Mouse (Mus musculus): ENCODE results near the gene Dusp3. TPM values are rescaled to one million over a fixed set of nuclear protein-coding genes. Genes with fewer than 3 reads are reported as not detected.

The Dusp3 gene
- polyA plus RNA-seq (2015; fragmentation: Nextera tagmentation; extraction: Ambion mirVana) = 12.7 and 14.5 TPM in 2 replicates

DNA sequence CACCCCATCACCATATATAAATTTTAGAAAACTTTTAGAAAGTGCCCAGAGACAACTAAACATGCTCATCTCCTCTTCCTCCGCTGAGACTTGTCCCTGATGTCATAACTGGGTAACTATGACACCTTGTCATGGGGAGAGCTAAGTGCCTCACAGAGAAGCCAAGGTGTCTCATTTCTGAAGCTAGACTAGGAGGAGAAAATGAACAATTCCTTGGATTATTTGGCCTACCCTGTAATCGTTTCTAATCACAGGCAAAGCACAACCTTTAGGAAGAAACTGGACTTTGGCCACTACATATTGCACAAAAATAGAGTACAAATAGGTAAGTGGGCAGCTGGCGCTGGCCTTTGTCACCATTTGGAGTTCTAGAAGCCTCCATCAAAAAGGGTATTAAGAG is at the start of gene Dusp3:
Gene Dusp3, minus strand, starts transcription at position 101 of the 400 bp plus-strand sequence.
- Histone ChIP-seq H3K4me3 (replicated peaks; ENCODE audit: low read length) (no peak within 1 kb of the TSS), H3K9me3 (ENCODE audit: control insufficient read depth, low read length) (no peaks in the 10 kb centered on the region), H3K36me3 (ENCODE audit: control insufficient read depth, insufficient read depth) (no peaks in the 10 kb centered on the region), H3K27me3 (replicated peaks; ENCODE audit: control insufficient read depth, insufficient read depth, low read length) (peaks cover 3% of the 10 kb centered on the region; the same call in 1 of the 2 replicates), H3K4me2 (ENCODE audit: low read length) (no peak within 1 kb of the TSS), H3K27ac (ENCODE audit: low read length) (no peak within 1 kb of the TSS), H3K9ac (replicated peaks; ENCODE audit: low read depth, low read length) (no peak within 1 kb of the TSS), H3K4me1 (replicated peaks; ENCODE audit: control insufficient read depth, insufficient read depth, low read length) (peaks cover 15% of the 10 kb centered on the region)
- 60% methylated on average over 3 of the region's 3 CpGs for WGBS
- ATAC-seq = no peak

DNA sequence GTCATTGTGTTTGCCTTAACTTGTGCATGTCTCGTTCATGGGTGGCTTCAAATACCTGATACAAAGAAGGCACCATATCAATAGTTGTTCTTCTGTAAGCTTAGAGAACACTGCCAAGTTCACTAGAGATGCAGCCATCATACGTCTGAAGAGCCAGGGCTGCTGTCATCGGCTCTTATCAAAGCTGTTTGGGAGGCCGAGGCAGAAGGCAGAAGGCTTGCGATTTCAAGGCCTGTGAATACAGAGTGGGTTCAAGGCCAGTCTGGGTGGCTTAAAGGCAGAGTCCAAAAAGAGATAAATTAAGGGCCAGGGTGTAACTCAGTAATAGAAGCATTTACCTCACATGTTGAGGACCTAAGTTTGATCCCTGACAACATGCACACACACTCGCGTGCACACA is 49.5 kb upstream of the Dusp3 start:
- no peaks in the 10 kb centered on the region for H3K9me3 ChIP-seq (ENCODE audit: control insufficient read depth, low read length)
- H3K4me2 ChIP-seq (ENCODE audit: low read length) = no peak overlapping the region
- H3K4me3 ChIP-seq (replicated peaks; ENCODE audit: low read length) = no peak overlapping the region
- 0 out of 2 replicates have a peak, but pooled peaks cover 4% of the 10 kb centered on the region for H3K4me1 ChIP-seq (replicated peaks; ENCODE audit: control insufficient read depth, insufficient read depth, low read length)
- WGBS = 75% methylated on average over 7 of the region's 7 CpGs
- no peak overlapping the region for H3K27ac ChIP-seq (ENCODE audit: low read length)
- H3K9ac ChIP-seq (replicated peaks; ENCODE audit: low read depth, low read length) = no peak overlapping the region
- H3K27me3 ChIP-seq (replicated peaks; ENCODE audit: control insufficient read depth, insufficient read depth, low read length) = no peaks in the 10 kb centered on the region
- H3K36me3 ChIP-seq (ENCODE audit: control insufficient read depth, insufficient read depth) = no peaks in the 10 kb centered on the region
- ATAC-seq = no peak

DNA sequence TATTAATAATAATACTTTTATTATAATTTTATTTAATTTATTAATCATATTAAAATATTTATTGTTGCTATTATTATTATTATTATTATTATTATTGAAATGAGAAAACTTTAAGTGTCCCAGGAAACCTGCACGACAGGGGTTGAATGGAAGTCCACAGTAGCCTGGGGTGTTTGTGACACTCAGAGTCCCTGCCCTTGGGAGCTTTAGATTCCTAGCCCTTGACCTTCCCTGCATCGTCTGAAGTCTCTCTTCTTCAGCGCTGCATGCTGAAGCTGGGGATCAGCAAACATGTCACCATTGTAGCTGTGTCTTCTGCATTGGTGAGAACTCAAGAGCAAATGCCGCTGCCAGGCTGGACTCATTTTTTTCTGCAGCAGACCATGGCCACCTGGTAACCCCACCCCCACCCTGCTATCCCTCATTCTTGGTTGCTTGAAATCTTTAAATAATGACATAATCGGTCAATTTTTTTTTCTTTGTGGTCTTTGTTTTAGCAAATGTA is 48.7 kb upstream of the Dusp3 start:
- no peak overlapping the region for H3K4me2 ChIP-seq (ENCODE audit: low read length)
- WGBS = 74% methylated on average over 5 of the region's 5 CpGs
- no peaks in the 10 kb centered on the region for H3K9me3 ChIP-seq (ENCODE audit: control insufficient read depth, low read length)
- H3K27me3 ChIP-seq (replicated peaks; ENCODE audit: control insufficient read depth, insufficient read depth, low read length) = no peaks in the 10 kb centered on the region
- H3K4me1 ChIP-seq (replicated peaks; ENCODE audit: control insufficient read depth, insufficient read depth, low read length) = peaks cover 4% of the 10 kb centered on the region; the same call in 1 of the 2 replicates
- ATAC-seq = no peak
- no peak overlapping the region for H3K4me3 ChIP-seq (replicated peaks; ENCODE audit: low read length)
- peak overlapping the region; percentile 32; the same call in 1 of the 2 replicates for H3K27ac ChIP-seq (ENCODE audit: low read length)
- no peaks in the 10 kb centered on the region for H3K36me3 ChIP-seq (ENCODE audit: control insufficient read depth, insufficient read depth)
- no peak overlapping the region for H3K9ac ChIP-seq (replicated peaks; ENCODE audit: low read depth, low read length)

DNA sequence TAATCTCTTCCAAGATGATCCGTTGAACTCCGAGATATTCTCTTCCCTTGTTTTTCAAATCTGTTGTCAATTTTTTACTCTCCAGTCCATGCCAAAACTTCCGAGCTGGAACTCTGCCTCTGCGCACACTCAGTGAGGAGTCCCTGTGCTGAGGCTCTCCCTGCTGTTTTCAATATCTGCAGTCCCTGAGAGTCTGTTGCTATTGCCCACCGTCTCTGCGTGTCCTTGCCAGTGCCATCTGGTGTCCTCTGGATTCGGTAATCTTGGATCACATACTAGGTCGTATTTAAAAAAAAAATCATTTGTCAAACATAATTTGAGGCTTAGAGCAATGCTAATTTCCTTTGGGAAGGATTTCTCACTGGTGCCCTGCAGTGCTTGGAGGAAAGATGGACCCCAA is 48.1 kb upstream of the Dusp3 start:
- H3K36me3 ChIP-seq (ENCODE audit: control insufficient read depth, insufficient read depth) = no peaks in the 10 kb centered on the region
- no peak overlapping the region for H3K4me3 ChIP-seq (replicated peaks; ENCODE audit: low read length)
- H3K9ac ChIP-seq (replicated peaks; ENCODE audit: low read depth, low read length) = no peak overlapping the region
- 48% methylated on average over 8 of the region's 8 CpGs for WGBS
- no peaks in the 10 kb centered on the region for H3K27me3 ChIP-seq (replicated peaks; ENCODE audit: control insufficient read depth, insufficient read depth, low read length)
- no peak overlapping the region for H3K4me2 ChIP-seq (ENCODE audit: low read length)
- peak; percentile 38; the same call in 1 of the 2 replicates for ATAC-seq
- H3K9me3 ChIP-seq (ENCODE audit: control insufficient read depth, low read length) = no peaks in the 10 kb centered on the region
- no peak overlapping the region for H3K27ac ChIP-seq (ENCODE audit: low read length)
- peaks cover 4% of the 10 kb centered on the region for H3K4me1 ChIP-seq (replicated peaks; ENCODE audit: control insufficient read depth, insufficient read depth, low read length)

DNA sequence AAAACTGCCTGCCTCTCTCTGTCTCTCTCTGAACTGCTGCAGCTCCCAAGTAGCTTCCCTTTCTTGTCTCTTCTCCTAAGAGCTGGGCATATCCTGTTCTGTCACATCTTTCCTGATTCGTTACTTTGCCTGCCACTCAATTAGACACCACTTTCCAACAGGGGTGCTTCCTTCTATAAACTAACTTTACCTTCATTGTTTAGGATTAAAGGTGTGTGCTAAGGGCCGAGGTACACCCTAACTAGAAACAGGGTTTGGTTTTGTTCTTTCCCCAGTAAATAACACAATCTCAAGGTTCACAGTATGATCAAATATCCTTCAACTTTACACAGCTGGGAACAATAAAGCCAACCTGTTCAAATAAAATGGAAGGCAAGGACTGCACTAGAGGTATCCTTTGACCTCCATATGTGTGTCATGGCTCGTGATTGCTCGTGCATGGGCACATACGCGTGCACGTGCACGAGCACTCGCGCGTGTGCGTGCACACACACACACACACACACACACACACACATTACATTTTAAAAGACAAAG is 46.3 kb upstream of the Dusp3 start:
- ATAC-seq = no peak
- Histone ChIP-seq H3K27ac (ENCODE audit: low read length) (no peak overlapping the region), H3K9me3 (ENCODE audit: control insufficient read depth, low read length) (no peaks in the 10 kb centered on the region), H3K27me3 (replicated peaks; ENCODE audit: control insufficient read depth, insufficient read depth, low read length) (no peaks in the 10 kb centered on the region), H3K9ac (replicated peaks; ENCODE audit: low read depth, low read length) (no peak overlapping the region), H3K36me3 (ENCODE audit: control insufficient read depth, insufficient read depth) (no peaks in the 10 kb centered on the region), H3K4me3 (replicated peaks; ENCODE audit: low read length) (no peak overlapping the region), H3K4me1 (replicated peaks; ENCODE audit: control insufficient read depth, insufficient read depth, low read length) (peaks cover 4% of the 10 kb centered on the region), H3K4me2 (ENCODE audit: low read length) (no peak overlapping the region)
- WGBS = 90% methylated on average over 12 of the region's 12 CpGs

DNA sequence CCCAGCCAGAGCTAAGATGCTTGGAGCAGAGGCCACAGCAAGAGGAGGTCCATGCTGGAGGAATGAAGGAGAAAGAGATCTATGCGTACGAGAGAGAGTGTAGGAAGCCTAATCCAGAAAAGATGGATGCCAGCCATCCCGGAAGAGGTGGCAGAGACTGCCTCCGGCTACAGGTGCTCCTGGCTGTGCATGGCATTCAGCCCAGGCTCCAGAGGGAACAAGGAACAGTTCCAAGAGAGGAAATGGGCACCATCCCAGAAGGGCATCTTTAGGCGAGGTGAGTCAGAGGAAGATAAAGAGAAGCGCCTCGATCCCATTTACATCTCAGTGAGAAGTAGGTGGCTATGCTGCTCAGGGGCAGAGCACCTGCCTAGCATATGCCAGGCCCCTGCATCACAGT is 44.3 kb upstream of the Dusp3 start:
- Histone ChIP-seq H3K9ac (replicated peaks; ENCODE audit: low read depth, low read length) (no peak overlapping the region), H3K4me1 (replicated peaks; ENCODE audit: control insufficient read depth, insufficient read depth, low read length) (peaks cover 13% of the 10 kb centered on the region), H3K27ac (ENCODE audit: low read length) (no peak overlapping the region), H3K4me2 (ENCODE audit: low read length) (no peak overlapping the region), H3K36me3 (ENCODE audit: control insufficient read depth, insufficient read depth) (no peaks in the 10 kb centered on the region), H3K9me3 (ENCODE audit: control insufficient read depth, low read length) (no peaks in the 10 kb centered on the region), H3K4me3 (replicated peaks; ENCODE audit: low read length) (no peak overlapping the region), H3K27me3 (replicated peaks; ENCODE audit: control insufficient read depth, insufficient read depth, low read length) (no peaks in the 10 kb centered on the region)
- ATAC-seq = no peak
- WGBS = 39% methylated on average over 7 of the region's 7 CpGs

DNA sequence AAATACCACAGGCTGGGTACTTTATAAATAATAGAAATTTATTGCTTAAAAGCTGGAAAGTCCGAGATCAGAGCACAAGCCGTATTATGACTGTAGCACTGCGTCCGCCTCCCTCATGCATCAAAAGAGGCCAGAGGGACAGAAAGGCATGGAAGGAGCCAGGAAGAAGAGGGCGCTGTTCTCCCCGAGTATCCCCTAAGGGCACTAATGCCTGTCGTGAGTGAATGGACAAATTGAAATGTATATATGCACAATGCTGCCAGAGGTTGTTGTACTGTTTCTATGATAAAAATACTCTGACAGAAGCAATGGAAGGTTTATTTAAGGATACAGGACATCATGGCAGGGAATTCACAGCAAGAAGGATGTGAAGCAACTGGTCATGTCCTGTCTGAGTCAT is 43.2 kb upstream of the Dusp3 start:
- H3K4me1 ChIP-seq (replicated peaks; ENCODE audit: control insufficient read depth, insufficient read depth, low read length) = peaks cover 25% of the 10 kb centered on the region
- no peak overlapping the region for H3K4me2 ChIP-seq (ENCODE audit: low read length)
- no peaks in the 10 kb centered on the region for H3K9me3 ChIP-seq (ENCODE audit: control insufficient read depth, low read length)
- no peak overlapping the region for H3K9ac ChIP-seq (replicated peaks; ENCODE audit: low read depth, low read length)
- no peaks in the 10 kb centered on the region for H3K36me3 ChIP-seq (ENCODE audit: control insufficient read depth, insufficient read depth)
- H3K27me3 ChIP-seq (replicated peaks; ENCODE audit: control insufficient read depth, insufficient read depth, low read length) = no peaks in the 10 kb centered on the region
- H3K4me3 ChIP-seq (replicated peaks; ENCODE audit: low read length) = no peak overlapping the region
- H3K27ac ChIP-seq (ENCODE audit: low read length) = no peak overlapping the region
- WGBS = 32% methylated on average over 7 of the region's 7 CpGs
- ATAC-seq = no peak

DNA sequence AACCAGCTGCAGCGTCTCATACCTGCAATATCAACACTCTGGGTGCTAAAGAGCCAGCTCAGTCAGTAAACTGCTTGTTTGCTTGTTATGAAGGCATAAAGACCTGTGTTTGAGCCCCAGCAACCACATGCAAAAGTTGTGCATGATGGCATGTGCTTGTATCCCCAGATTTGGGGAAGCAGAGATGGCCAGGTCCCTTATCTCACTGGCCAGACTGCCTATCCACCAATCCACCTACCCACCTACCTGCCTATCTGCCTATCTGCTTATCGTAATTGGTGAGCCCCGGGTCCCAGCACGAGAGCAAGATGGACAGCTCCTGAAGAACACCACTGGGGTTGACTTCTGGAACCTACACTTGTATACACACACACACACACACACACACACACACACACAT is 42.5 kb upstream of the Dusp3 start:
- Histone ChIP-seq H3K27ac (ENCODE audit: low read length) (no peak overlapping the region), H3K4me3 (replicated peaks; ENCODE audit: low read length) (no peak overlapping the region), H3K36me3 (ENCODE audit: control insufficient read depth, insufficient read depth) (no peaks in the 10 kb centered on the region), H3K9me3 (ENCODE audit: control insufficient read depth, low read length) (no peaks in the 10 kb centered on the region), H3K4me2 (ENCODE audit: low read length) (no peak overlapping the region), H3K27me3 (replicated peaks; ENCODE audit: control insufficient read depth, insufficient read depth, low read length) (no peaks in the 10 kb centered on the region), H3K4me1 (replicated peaks; ENCODE audit: control insufficient read depth, insufficient read depth, low read length) (peaks cover 28% of the 10 kb centered on the region), H3K9ac (replicated peaks; ENCODE audit: low read depth, low read length) (no peak overlapping the region)
- 90% methylated on average over 4 of the region's 4 CpGs for WGBS
- no peak for ATAC-seq

DNA sequence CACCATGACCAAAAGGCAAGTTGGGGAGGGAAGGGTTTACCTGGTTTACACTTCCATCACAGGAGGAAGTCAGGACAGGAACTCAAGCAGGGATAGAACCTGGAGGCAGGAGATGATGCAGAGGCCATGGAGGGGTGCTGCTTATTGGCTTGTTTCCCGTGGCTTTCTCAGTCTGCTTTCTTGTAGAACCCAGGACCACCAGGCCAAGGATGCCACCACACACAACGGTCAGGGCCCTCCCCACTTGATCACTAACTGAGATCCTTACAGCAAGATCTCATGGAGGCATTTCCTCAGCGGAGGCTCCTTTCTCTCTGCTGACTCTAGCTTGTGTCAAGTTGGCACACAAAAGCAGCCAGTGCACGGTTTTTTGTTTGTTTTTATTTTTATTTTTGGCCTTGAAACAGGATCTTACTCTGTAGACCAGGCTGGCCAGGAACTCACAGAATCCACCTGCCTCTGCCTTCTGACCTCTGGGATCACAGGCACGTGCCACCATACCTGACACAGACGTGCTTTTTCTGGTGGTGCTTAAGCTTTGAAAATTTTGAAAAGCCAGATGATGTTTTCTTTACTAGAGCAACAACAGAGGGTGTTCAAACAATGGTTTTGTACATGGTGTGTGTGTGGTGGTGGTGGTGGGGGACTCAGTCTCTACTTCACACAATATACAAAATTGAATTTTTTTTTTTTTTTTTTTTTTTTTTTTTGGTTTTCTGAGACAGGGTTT is 41.4 kb upstream of the Dusp3 start, which contains the start of gene Mpp3:
Gene Mpp3, minus strand, starts transcription at position 375 of the 730 bp plus-strand sequence.
- Histone ChIP-seq H3K9ac (replicated peaks; ENCODE audit: low read depth, low read length) (peak within 1 kb of the TSS; percentile 72), H3K27me3 (replicated peaks; ENCODE audit: control insufficient read depth, insufficient read depth, low read length) (no peaks in the 10 kb centered on the region), H3K36me3 (ENCODE audit: control insufficient read depth, insufficient read depth) (no peaks in the 10 kb centered on the region), H3K9me3 (ENCODE audit: control insufficient read depth, low read length) (no peaks in the 10 kb centered on the region), H3K4me3 (replicated peaks; ENCODE audit: low read length) (peak within 1 kb of the TSS; percentile 65), H3K4me2 (ENCODE audit: low read length) (peak within 1 kb of the TSS; percentile 56), H3K27ac (ENCODE audit: low read length) (peak within 1 kb of the TSS; percentile 71), H3K4me1 (replicated peaks; ENCODE audit: control insufficient read depth, insufficient read depth, low read length) (peaks cover 28% of the 10 kb centered on the region)
- 53% methylated on average over 6 of the region's 6 CpGs for WGBS
- no peak for ATAC-seq

Measured in forebrain, embryonic 16.5 days (tissue).